Mouse (Mus musculus): ENCODE data around the gene AL731706.1. TPM values are rescaled to one million over a fixed set of nuclear protein-coding genes. Genes with fewer than 3 reads are reported as not detected.

Gene AL731706.1
- total and polyA plus RNA-seq, 2 experiments: 6.1 TPM; not detected in 1

GRCm38 (mm10) chr2:136832936-136833335 lies 58.3 kb downstream of the AL731706.1 start:
- Histone ChIP-seq H3K9ac (ENCODE audit: low read depth, low read length) (no peak overlapping the region), H3K79me2 (ENCODE audit: control insufficient read depth, insufficient read depth, low read length) (no peaks in the 10 kb centered on the region), H3K4me1 (ENCODE audit: control insufficient read depth, insufficient read depth, low read length) (no peaks in the 10 kb centered on the region), H3K36me3 (ENCODE audit: control insufficient read depth, insufficient read depth, low read length) (no peaks in the 10 kb centered on the region), H3K4me3 (ENCODE audit: insufficient read depth, low read depth, low read length) (no peak overlapping the region), H3K27ac (replicated peaks; ENCODE audit: insufficient read depth, low read depth, low read length) (no peak overlapping the region), H3K27me3 (ENCODE audit: control insufficient read depth, insufficient read depth, low read length) (no peaks in the 10 kb centered on the region)
- DNase-seq (ENCODE audit: extremely low read depth, low read depth, low spot score): no peak
- 66% methylated on average over 3 of the region's 3 CpGs for WGBS
- TF ChIP-seq POLR2A (IDR thresholded peaks at IDR 0.05; ENCODE audit: extremely low read depth, insufficient read depth, low read length): no peak
- no peak for TF ChIP-seq CTCF (IDR thresholded peaks at IDR 0.05; ENCODE audit: low read depth, low read length)

Other genes starting within 250 kb of the AL731706.1 start
- 0.09 and 0.60 TPM in 2 replicates for gene Snap25, start 177.9 kb downstream of the AL731706.1 start, total RNA-seq (2014; rRNA removed)
- not detected in 2 replicates for gene Snap25, start 177.9 kb downstream of the AL731706.1 start, polyA plus RNA-seq (2012; rRNA removed)
- not detected in 2 replicates for gene AL731706.2, start 5.7 kb downstream of the AL731706.1 start, total RNA-seq (2014; rRNA removed)
- gene AL731706.2, start 5.7 kb downstream of the AL731706.1 start, polyA plus RNA-seq (2012; rRNA removed): not detected in 2 replicates
- 1.5 and 1.8 TPM in 2 replicates for gene Slx4ip, start 171 bp downstream of the AL731706.1 start, total RNA-seq (2014; rRNA removed)
- gene Slx4ip, start 171 bp downstream of the AL731706.1 start, polyA plus RNA-seq (2012; rRNA removed): 0.18 and 0.46 TPM in 2 replicates
- 17.2 and 19.5 TPM in 2 replicates for gene Mkks, start within 50 bp of the AL731706.1 start, total RNA-seq (2014; rRNA removed)
- gene Mkks, start within 50 bp of the AL731706.1 start, polyA plus RNA-seq (2012; rRNA removed): 3.8 and 5.2 TPM in 2 replicates
- 2.2 and 3.2 TPM in 2 replicates for gene Jag1, start 225.3 kb upstream of the AL731706.1 start, total RNA-seq (2014; rRNA removed)
- gene Jag1, start 225.3 kb upstream of the AL731706.1 start, polyA plus RNA-seq (2012; rRNA removed): 0.58 and 0.84 TPM in 2 replicates

Measured in liver, adult 2 months (tissue).